Mouse (Mus musculus) heart, embryonic 10.5 days (tissue): ENCODE results near the gene Noa1. TPM values are rescaled to one million over a fixed set of nuclear protein-coding genes. Genes with fewer than 3 reads are reported as not detected.

Experiments
- DNase-seq: peaks from one replicate; pipeline ENCODE4 v3.0.0-alpha.2; 2017; ENCODE audit warnings: low spot score
- H3K27ac ChIP-seq: fragments of 300-500 bp; sonication (generic); 2 replicates; pipeline ENCODE4 v1.5.1; 2016; ENCODE audit warnings: mild to moderate bottlenecking
- H3K27me3 ChIP-seq: fragments of 300-500 bp; sonication (generic); 2 replicates; pipeline ENCODE4 v1.6.1; 2016; ENCODE audit warnings: mild to moderate bottlenecking; ENCODE audit not compliant: poor library complexity, insufficient read depth, severe bottlenecking
- H3K36me3 ChIP-seq: fragments of 300-500 bp; sonication (generic); 2 replicates; pipeline ENCODE4 v1.6.1; 2016; ENCODE audit warnings: mild to moderate bottlenecking, moderate library complexity
- H3K4me1 ChIP-seq: fragments of 300-500 bp; sonication (generic); 2 replicates; pipeline ENCODE4 v1.6.1; 2016; ENCODE audit warnings: mild to moderate bottlenecking
- H3K4me3 ChIP-seq: fragments of 300-500 bp; sonication (generic); 2 replicates; pipeline ENCODE4 v1.5.1; 2016; ENCODE audit warnings: mild to moderate bottlenecking, moderate library complexity
- H3K9me3 ChIP-seq: fragments of 300-500 bp; sonication (generic); 2 replicates; pipeline ENCODE4 v1.6.1; 2016; ENCODE audit warnings: mild to moderate bottlenecking, moderate library complexity
- WGBS: fragments of 180-500 bp; shearing (Covaris S2); methylation state at CpG from one replicate; pipeline ENCODE4 v1.1.7; 2016; 5-methylcytosine and 5-hydroxymethylcytosine counted together
- polyA plus RNA-seq: library from polyadenylated mRNA; unstranded; fragments of >200 nt; fragmentation: Nextera tagmentation; extraction: Ambion mirVana; gene quantifications from 2 replicates; pipeline ENCODE4 v1.2.1, GENCODE M21; 2016

Noa1 gene
- polyA plus RNA-seq, 1 experiment from 2014 or later: 31.6 TPM

DNA sequence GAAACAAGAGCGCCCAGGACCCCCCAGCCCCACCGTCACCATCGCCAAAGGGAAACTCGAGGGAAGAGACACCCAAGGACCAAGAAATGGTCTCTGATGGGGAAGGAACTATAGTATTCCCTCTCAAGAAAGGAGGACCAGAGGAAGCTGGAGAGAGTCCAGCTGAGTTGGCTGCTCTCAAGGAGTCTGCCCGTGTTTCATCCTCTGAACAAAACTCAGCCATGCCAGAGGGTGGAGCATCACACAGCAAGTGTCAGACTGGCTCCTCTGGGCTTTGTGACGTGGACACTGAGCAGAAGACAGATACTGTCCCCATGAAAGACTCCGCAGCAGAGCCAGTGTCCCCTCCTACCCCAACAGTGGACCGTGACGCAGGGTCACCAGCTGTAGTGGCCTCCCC lies 27.6 kb downstream of the Noa1 start:
- no peaks in the 10 kb centered on the region for H3K27me3 ChIP-seq
- no peaks in the 10 kb centered on the region for H3K9me3 ChIP-seq
- H3K27ac ChIP-seq: no peak overlapping the region
- WGBS: 84% methylated on average over 9 of the region's 9 CpGs
- H3K4me3 ChIP-seq: no peak overlapping the region
- H3K36me3 ChIP-seq: peaks cover 79% of the 10 kb centered on the region
- H3K4me1 ChIP-seq: peaks cover 14% of the 10 kb centered on the region; the same call in 1 of the 2 replicates
- DNase-seq: no peak

DNA sequence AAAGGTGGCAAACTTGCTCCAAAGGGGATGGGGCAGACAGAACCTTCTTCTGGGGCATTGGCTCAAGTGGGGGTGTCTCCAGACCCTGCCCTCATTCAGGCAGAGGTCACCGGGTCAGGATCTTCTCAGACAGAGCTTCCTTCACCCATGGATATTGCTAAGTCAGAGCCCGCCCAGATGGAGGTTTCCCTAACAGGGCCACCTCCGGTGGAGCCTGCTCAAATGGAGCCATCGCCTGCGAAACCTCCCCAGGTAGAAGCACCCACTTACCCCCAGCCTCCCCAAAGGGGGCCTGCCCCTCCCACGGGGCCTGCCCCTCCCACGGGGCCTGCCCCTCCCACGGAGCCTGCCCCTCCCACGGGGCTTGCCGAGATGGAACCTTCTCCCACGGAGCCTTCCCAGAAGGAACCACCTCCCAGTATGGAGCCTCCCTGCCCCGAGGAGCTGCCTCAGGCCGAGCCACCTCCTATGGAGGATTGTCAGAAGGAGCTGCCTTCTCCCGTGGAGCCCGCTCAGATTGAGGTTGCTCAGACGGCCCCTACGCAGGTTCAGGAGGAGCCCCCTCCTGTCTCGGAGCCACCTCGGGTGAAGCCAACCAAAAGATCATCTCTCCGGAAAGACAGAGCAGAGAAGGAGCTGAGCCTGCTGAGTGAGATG lies 28.2 kb downstream of the Noa1 start:
- Histone ChIP-seq H3K27me3 (no peaks in the 10 kb centered on the region), H3K27ac (no peak overlapping the region), H3K36me3 (peaks cover 85% of the 10 kb centered on the region), H3K4me1 (peaks cover 8% of the 10 kb centered on the region; the same call in 1 of the 2 replicates), H3K9me3 (no peaks in the 10 kb centered on the region), H3K4me3 (no peak overlapping the region)
- DNase-seq: no peak
- 88% methylated on average over 20 of the region's 20 CpGs for WGBS

DNA sequence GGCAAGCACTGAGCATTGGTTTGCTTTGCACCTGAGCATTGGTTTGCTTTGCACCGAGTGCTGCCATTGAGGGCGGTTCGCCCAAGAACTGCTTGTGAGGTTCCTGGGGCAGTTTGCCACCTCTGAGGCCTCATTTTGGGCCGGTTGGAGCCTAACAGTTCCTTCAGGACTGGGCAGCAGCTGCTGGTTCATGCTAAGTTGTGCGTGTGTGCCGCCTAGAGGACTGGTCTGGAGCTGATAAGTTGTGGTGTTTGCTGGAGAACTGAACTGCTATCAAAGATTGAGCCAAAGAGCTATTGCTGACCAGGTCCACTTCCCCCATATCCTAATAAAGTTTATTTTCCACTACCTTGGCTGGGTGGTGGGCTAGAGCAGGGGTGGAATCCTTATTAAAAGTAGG lies 32.7 kb downstream of the Noa1 start:
- DNase-seq: no peak
- Histone ChIP-seq H3K27ac (no peak overlapping the region), H3K36me3 (peaks cover 97% of the 10 kb centered on the region), H3K27me3 (no peaks in the 10 kb centered on the region), H3K4me1 (peaks cover 5% of the 10 kb centered on the region; the same call in 1 of the 2 replicates), H3K9me3 (no peaks in the 10 kb centered on the region), H3K4me3 (no peak overlapping the region)
- WGBS: 92% methylated on average over 6 of the region's 6 CpGs

DNA sequence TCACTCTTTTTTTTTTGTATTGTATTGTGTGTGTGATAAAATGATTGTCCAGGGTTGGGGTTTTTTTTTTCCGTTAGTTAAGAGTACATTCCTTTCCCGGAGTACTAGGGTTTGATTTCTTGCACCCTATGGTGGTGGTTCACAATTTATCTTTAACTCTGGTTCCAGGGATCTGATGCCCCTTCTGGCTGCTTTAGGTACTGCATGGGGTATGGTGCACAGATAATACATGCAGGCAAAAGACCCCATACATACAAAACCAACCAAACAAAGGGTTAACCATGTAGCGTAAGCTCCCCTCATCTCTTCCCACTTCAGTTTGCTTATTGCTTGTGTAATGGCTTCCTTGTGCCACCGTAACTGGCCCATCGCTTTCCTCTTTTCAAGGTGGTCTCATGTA lies 33.9 kb downstream of the Noa1 start:
- DNase-seq: no peak
- WGBS: 86% methylated on average over 5 of the region's 5 CpGs
- Histone ChIP-seq H3K4me3 (no peak overlapping the region), H3K27ac (no peak overlapping the region), H3K27me3 (no peaks in the 10 kb centered on the region), H3K36me3 (peaks cover 97% of the 10 kb centered on the region), H3K9me3 (no peaks in the 10 kb centered on the region), H3K4me1 (peaks cover 5% of the 10 kb centered on the region; the same call in 1 of the 2 replicates)

DNA sequence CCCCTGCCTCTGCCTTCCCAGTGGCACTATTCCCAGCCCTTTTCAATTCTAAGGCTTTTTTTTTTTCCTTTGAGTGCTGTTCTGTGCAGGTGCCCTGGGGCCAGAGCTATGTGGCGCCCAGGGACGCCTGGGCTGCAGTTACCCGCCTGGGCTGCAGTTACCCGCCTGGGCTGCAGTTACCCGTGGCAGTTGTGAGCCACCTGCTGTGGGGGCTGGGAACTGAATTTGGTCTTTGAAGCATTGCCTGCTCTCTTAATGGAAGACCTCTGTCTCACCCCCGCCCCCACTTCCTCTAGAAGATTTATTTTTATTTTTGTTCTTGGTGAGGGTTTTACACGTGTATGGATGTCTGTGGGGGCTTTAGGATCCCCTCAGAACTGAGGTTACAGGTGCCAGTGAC lies 36.7 kb downstream of the Noa1 start:
- WGBS: 83% methylated on average over 7 of the region's 7 CpGs
- no peak for DNase-seq
- Histone ChIP-seq H3K27me3 (no peaks in the 10 kb centered on the region), H3K36me3 (peaks cover 97% of the 10 kb centered on the region), H3K9me3 (no peaks in the 10 kb centered on the region), H3K4me3 (no peak overlapping the region), H3K4me1 (peaks cover 4% of the 10 kb centered on the region), H3K27ac (no peak overlapping the region)

DNA sequence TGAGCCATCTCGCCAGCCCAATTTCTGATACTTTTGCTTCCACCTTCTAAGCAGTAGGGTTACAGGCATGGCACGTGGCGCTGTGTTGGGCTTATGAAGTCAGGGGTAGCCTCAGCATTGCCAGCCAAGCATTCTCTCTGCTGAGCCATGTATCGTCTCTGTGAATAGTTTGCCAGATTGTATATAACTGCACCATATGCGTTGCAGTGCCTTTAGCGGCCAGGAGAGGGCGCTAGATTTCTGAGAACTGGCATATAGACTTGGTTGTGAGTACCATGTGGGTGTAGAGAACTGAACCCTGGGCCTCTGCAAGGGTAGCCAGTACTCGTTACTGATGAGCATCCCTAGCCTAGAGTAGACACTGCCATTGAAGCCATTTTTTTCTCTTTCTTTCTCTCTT lies 40.5 kb downstream of the Noa1 start:
- 76% methylated on average over 8 of the region's 8 CpGs for WGBS
- Histone ChIP-seq H3K4me3 (no peak overlapping the region), H3K36me3 (peaks cover 63% of the 10 kb centered on the region), H3K27ac (no peak overlapping the region), H3K9me3 (no peaks in the 10 kb centered on the region), H3K4me1 (peaks cover 9% of the 10 kb centered on the region), H3K27me3 (no peaks in the 10 kb centered on the region)
- no peak for DNase-seq

DNA sequence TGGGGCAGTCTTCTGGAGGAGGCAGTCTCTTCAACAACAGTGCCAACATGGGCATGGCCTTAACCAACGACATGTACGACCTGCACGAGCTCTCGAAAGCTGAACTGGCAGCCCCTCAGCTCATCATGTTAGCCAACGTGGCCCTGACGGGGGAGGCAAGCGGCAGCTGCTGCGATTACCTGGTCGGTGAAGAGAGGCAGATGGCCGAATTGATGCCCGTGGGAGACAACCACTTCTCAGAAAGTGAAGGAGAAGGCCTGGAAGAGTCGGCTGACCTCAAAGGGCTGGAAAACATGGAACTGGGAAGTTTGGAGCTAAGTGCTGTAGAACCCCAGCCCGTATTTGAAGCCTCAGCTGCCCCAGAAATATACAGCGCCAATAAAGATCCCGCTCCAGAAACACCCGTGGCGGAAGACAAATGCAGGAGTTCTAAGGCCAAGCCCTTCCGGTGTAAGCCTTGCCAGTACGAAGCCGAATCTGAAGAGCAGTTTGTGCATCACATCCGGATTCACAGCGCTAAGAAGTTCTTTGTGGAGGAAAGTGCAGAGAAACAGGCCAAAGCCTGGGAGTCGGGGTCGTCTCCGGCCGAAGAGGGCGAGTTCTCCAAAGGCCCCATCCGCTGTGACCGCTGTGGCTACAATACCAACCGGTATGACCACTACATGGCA lies 41.8 kb downstream of the Noa1 start:
- peaks cover 9% of the 10 kb centered on the region for H3K4me1 ChIP-seq
- peaks cover 50% of the 10 kb centered on the region for H3K36me3 ChIP-seq
- H3K27me3 ChIP-seq: no peaks in the 10 kb centered on the region
- 94% methylated on average over 30 of the region's 30 CpGs for WGBS
- no peak overlapping the region for H3K27ac ChIP-seq
- DNase-seq: no peak
- H3K4me3 ChIP-seq: no peak overlapping the region; the same call in 1 of the 2 replicates
- no peaks in the 10 kb centered on the region for H3K9me3 ChIP-seq

DNA sequence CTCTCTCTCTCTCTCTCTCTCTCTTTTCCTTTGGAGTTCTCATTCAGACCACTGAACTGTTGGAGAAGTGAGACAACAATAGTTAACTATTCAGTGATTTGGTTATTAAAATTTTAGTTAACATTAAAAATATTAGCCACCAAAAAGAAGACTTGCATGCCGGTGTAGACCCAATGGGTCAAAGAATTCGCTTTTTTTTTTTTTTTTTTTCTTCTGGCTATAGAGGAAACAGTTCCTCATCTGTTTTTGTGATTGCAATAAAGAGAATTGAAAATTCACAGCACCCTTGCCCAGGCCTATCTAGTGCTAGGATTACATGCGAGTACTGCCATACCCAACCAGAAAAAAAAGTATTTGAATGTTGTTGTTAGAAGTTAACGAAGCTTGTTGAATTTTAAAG lies 42.4 kb downstream of the Noa1 start:
- Histone ChIP-seq H3K4me1 (peaks cover 9% of the 10 kb centered on the region), H3K4me3 (peak overlapping the region; percentile 96), H3K27me3 (no peaks in the 10 kb centered on the region), H3K9me3 (no peaks in the 10 kb centered on the region), H3K36me3 (peaks cover 44% of the 10 kb centered on the region), H3K27ac (0 out of 2 replicates have a peak overlapping the region, but pooled peaks have one; percentile 98)
- WGBS: 63% methylated on average over 4 of the region's 4 CpGs
- DNase-seq: no peak

DNA sequence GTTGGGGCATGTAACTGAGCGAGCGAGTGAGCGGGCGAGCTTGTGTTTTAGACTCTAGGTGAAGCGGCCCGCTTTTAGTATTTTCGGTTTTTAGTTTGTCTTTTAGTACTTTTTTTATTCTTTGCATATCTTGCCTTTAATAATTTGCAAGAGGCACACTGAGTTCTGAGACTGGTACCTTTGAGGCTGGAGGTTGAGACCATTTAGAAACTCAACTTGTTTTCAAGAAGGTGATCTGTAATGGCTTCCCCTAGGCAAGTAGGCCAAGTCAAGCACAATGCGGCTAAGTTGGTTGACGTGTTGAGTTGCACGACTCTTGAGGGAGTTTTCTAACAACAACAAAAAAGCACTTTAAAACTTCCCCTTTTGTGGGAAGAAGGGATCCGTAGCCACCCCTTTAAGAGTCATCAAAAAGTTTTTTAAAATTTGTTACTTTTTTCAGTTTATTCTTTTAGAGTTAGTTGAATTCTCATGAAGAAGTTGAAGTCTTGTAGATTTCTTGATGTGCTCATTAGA lies 42.9 kb downstream of the Noa1 start:
- H3K27me3 ChIP-seq: no peaks in the 10 kb centered on the region
- peak overlapping the region; percentile 96 for H3K4me3 ChIP-seq
- peak overlapping the region; percentile 98 for H3K27ac ChIP-seq
- WGBS: 2% methylated on average over 11 of the region's 11 CpGs
- H3K9me3 ChIP-seq: no peaks in the 10 kb centered on the region
- peaks cover 39% of the 10 kb centered on the region for H3K36me3 ChIP-seq
- no peak for DNase-seq
- H3K4me1 ChIP-seq: peaks cover 9% of the 10 kb centered on the region

DNA sequence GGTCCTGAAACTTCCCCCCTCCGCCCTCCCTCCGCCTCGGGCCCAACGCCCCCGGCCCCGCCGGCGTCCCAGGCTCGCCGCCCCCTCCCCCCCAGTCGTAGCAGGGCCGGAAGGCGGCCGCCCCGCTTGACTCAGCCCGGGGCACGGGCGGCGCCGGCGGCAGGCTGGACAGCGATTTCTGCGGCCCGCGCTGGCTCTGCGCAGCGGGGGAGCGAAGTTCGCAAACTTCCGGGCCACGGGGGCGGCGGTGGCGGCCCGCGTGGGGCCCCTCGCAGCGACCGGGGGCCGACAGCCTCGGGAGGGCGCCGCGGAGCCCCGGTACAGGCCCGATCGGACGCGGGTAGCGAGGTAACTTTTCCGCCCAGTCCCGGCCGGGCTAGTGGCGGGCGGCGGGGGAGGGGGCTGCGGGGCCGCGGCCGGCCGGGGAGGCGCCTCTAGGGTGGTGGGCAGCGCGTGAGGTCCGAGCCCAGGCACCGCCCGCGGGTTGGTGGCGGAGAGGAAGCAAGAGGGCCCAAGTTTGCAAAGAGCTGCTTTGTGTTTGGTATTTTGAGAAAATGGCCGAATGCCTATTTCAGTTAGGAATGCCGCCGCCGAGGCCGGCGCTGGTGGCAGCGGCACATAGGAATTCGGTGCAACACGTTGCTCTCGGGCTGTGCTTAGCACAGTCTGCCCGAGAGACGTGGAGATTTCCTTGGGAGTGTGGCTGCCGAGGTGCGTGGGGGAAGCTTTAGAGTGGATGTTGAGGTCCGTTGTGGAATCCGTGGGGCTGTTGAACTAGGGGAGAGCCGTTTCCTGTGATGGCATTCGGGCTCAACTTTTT lies 43.6 kb downstream of the Noa1 start:
- peaks cover 32% of the 10 kb centered on the region for H3K36me3 ChIP-seq
- H3K27ac ChIP-seq: peak overlapping the region; percentile 98
- no peaks in the 10 kb centered on the region for H3K9me3 ChIP-seq
- WGBS: under 1% methylated on average over 76 of the region's 87 CpGs
- H3K4me1 ChIP-seq: peaks cover 9% of the 10 kb centered on the region
- H3K4me3 ChIP-seq: peak overlapping the region; percentile 96
- no peaks in the 10 kb centered on the region for H3K27me3 ChIP-seq
- peak; percentile 79 for DNase-seq

DNA sequence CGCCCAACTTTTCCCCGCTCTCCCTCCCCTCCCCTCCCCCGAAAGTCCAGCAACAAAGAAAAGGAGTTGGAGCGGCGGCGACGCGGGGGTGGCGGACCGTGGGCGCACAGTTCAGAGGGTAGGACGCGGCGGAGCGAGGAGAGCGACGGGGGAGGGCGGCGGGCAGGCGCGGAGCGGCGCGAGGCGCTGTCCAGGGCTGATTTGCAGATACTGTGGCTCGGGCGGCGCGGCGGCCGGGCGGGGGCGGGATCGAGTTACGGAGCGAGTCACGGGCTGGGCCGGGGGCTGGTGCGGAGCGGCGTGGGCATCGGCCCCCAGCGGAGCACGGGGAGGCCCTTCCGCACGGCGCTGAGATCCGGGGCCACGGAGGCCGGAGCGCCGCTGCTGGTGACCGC lies 44.2 kb downstream of the Noa1 start:
- Histone ChIP-seq H3K27ac (peak overlapping the region; percentile 98), H3K27me3 (no peaks in the 10 kb centered on the region), H3K9me3 (no peaks in the 10 kb centered on the region), H3K4me3 (peak overlapping the region; percentile 96), H3K4me1 (peaks cover 9% of the 10 kb centered on the region), H3K36me3 (peaks cover 26% of the 10 kb centered on the region)
- peak; percentile 89 for DNase-seq
- under 1% methylated on average over 32 of the region's 53 CpGs for WGBS

DNA sequence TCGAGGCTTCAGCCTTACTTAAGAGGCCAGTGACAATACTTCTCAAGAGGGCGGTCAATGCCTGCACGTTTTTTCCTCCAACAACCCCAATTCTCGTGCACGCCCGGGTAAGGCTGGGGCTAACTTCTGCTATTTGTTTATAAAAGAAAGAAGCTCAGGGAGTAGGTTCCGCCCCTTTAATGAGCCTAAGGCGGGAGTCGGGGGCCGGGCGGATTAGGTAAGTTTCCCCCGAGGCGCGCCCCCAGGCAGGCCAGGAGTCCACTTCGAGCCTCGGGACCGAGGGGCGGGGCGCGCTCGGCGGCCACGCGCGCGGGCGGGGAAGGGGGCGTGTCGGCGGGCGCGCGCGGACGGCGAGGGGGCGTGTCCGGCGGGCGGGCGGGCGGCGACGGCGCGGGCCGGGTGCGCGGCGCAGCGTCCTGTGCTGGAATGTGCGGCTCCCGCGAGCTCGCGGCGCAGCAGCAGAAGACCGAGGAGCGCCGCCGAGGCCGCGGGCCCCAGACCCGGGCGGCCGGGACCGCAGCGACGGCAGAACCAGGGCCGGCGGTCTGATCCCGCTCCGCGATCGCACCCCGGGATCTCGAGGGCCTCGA lies 44.7 kb downstream of the Noa1 start, which contains the start of gene Rest:
Gene Rest (plus strand): TSS at position 411 of the 590 bp plus-strand sequence.
- peak within 1 kb of the TSS; percentile 98 for H3K27ac ChIP-seq
- 2% methylated on average over 74 of the region's 78 CpGs for WGBS
- no peaks in the 10 kb centered on the region for H3K27me3 ChIP-seq
- H3K36me3 ChIP-seq: peaks cover 22% of the 10 kb centered on the region
- peak within 1 kb of the TSS; percentile 96 for H3K4me3 ChIP-seq
- H3K9me3 ChIP-seq: no peaks in the 10 kb centered on the region
- DNase-seq: peak; percentile 92
- H3K4me1 ChIP-seq: peaks cover 9% of the 10 kb centered on the region
